In the genomic region with DNA sequence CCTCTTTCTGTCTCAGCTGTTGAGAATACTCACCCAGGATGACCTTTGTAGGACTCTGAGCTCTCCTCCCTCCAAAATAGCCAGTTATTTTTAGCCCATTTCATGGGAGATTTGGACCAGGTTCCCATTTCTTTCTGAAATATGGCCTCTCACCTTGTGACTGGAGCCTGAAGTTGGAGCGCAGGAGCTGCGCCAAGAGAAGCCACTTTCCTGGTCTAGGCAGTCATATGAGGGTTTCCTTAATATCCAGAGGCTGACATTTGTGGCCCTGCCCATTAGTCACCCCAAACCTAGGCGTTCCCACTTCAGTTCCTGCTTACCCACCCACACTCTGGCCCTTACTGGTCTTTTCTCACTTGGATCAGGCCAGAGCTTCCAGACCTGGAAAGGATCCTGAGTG, we compare ENCODE assay signal across 8 mouse cellular contexts. TPM values are rescaled to one million over a fixed set of nuclear protein-coding genes. Genes with fewer than 3 reads are reported as not detected.
DNase-seq lines count a peak whose midpoint lies in the region; ATAC-seq and TF ChIP-seq lines count a peak whose summit lies in the region.

Gene Slc26a6 (plus strand): TSS at position 308 of the 400 bp plus-strand sequence.

- intact Hi-C loops in heart, postnatal 25 days (cut with DNase I) = no loop called here

- no peak for DNase-seq in layer of hippocampus, adult 8-10 months (ENCODE audit: low spot score in 2 of 2)
- DNase-seq in layer of hippocampus, adult 9-11 months = no peak
- DNase-seq in forebrain, embryonic 11.5 days (ENCODE audit: low spot score) = no peak
- no peak for DNase-seq in heart, postnatal 25 days (ENCODE audit: low spot score)
- DNase-seq in limb, embryonic 14.5 days (ENCODE audit: low spot score) = no peak
- DNase-seq in cerebellum, postnatal 4 days (ENCODE audit: low spot score in 2 of 2) = no peak
- DNase-seq in spleen, postnatal 4 days (ENCODE audit: low spot score in 2 of 2) = no peak

- H3K4me3 ChIP-seq in forebrain, embryonic 11.5 days (ENCODE audit: low read depth, low read length) = peak within 1 kb of the TSS; percentile 72
- peak within 1 kb of the TSS; percentile 58 for H3K4me3 ChIP-seq in limb, embryonic 14.5 days (replicated peaks; ENCODE audit: low read length)
- peak within 1 kb of the TSS; percentile 68 for H3K4me3 ChIP-seq in neural tube, embryonic 14.5 days (ENCODE audit: low read depth, low read length)

- H3K9me3 ChIP-seq in forebrain, embryonic 11.5 days (ENCODE audit: control insufficient read depth, low read length) = no peaks in the 10 kb centered on the region
- H3K9me3 ChIP-seq in limb, embryonic 14.5 days (ENCODE audit: control insufficient read depth, low read length) = no peaks in the 10 kb centered on the region
- H3K9me3 ChIP-seq in neural tube, embryonic 14.5 days (ENCODE audit: control insufficient read depth, low read length) = no peaks in the 10 kb centered on the region

- TF ChIP-seq POLR2A in limb, embryonic 14.5 days (IDR thresholded peaks at IDR 0.05; ENCODE audit: borderline replicate concordance, extremely low read depth, insufficient read depth, insufficient read length) = no peak

- H3K36me3 ChIP-seq in forebrain, embryonic 11.5 days (ENCODE audit: control insufficient read depth, insufficient read depth, low read length) = no peaks in the 10 kb centered on the region; the same call in 1 of the 2 replicates
- peaks cover 16% of the 10 kb centered on the region for H3K36me3 ChIP-seq in limb, embryonic 14.5 days (ENCODE audit: control insufficient read depth, insufficient read depth, low read length)
- peaks cover 27% of the 10 kb centered on the region for H3K36me3 ChIP-seq in neural tube, embryonic 14.5 days (ENCODE audit: control insufficient read depth, insufficient read depth, low read length)

- 92% methylated on average over 3 of the region's 3 CpGs for WGBS in forebrain, embryonic 11.5 days
- WGBS in limb, embryonic 14.5 days = 92% methylated on average over 3 of the region's 3 CpGs
- 89% methylated on average over 3 of the region's 3 CpGs for WGBS in neural tube, embryonic 14.5 days

- H3K27me3 ChIP-seq in forebrain, embryonic 11.5 days (ENCODE audit: control insufficient read depth, insufficient read depth, low read length) = no peaks in the 10 kb centered on the region
- H3K27me3 ChIP-seq in limb, embryonic 14.5 days (ENCODE audit: control insufficient read depth, insufficient read depth, low read length) = no peaks in the 10 kb centered on the region
- H3K27me3 ChIP-seq in neural tube, embryonic 14.5 days (ENCODE audit: control insufficient read depth, insufficient read depth, low read length) = no peaks in the 10 kb centered on the region

- no peak for ATAC-seq in forebrain, embryonic 11.5 days (replicated peaks; ENCODE audit: low FRiP score)
- no peak for ATAC-seq in limb, embryonic 14.5 days (ENCODE audit: low FRiP score, low read depth)
- ATAC-seq in neural tube, embryonic 14.5 days (ENCODE audit: low read depth) = no peak

- peak within 1 kb of the TSS; percentile 75 for H3K27ac ChIP-seq in forebrain, embryonic 11.5 days (ENCODE audit: low read depth, low read length)
- peak within 1 kb of the TSS; percentile 69 for H3K27ac ChIP-seq in limb, embryonic 14.5 days (replicated peaks; ENCODE audit: low read depth, low read length)
- H3K27ac ChIP-seq in neural tube, embryonic 14.5 days (ENCODE audit: low read depth, low read length) = peak within 1 kb of the TSS; percentile 74

- peak within 1 kb of the TSS; percentile 72 for H3K9ac ChIP-seq in forebrain, embryonic 11.5 days (ENCODE audit: low read length)
- H3K9ac ChIP-seq in limb, embryonic 14.5 days (ENCODE audit: low read depth, low read length, severe bottlenecking) = peak within 1 kb of the TSS; percentile 63
- peak within 1 kb of the TSS; percentile 74 for H3K9ac ChIP-seq in neural tube, embryonic 14.5 days (replicated peaks; ENCODE audit: low read depth, low read length)

- H3K4me2 ChIP-seq in forebrain, embryonic 11.5 days (ENCODE audit: low read depth, low read length, severe bottlenecking) = peak within 1 kb of the TSS; percentile 90
- H3K4me2 ChIP-seq in limb, embryonic 14.5 days (replicated peaks; ENCODE audit: low read depth, low read length, severe bottlenecking) = peak within 1 kb of the TSS; percentile 51
- H3K4me2 ChIP-seq in neural tube, embryonic 14.5 days (ENCODE audit: low read depth, low read length) = peak within 1 kb of the TSS; percentile 78

- 0 out of 2 replicates have a peak, but pooled peaks cover 1% of the 10 kb centered on the region for H3K4me1 ChIP-seq in forebrain, embryonic 11.5 days (replicated peaks; ENCODE audit: control insufficient read depth, insufficient read depth, low read length)
- H3K4me1 ChIP-seq in limb, embryonic 14.5 days (ENCODE audit: control insufficient read depth, insufficient read depth, low read length) = peaks cover 3% of the 10 kb centered on the region; the same call in 1 of the 2 replicates
- peaks cover 10% of the 10 kb centered on the region; the same call in 1 of the 2 replicates for H3K4me1 ChIP-seq in neural tube, embryonic 14.5 days (ENCODE audit: control insufficient read depth, insufficient read depth, low read length)

RNA-seq across cellular contexts. Expression of gene Slc26a6, which starts in this region (rescaled TPM):
- total RNA-seq in layer of hippocampus, adult 8-10 months (2022) = 10 to 100 TPM; 17.0 to 22.2 (median 20.2) TPM
- 12.6 and 12.7 TPM in 2 replicates for polyA plus RNA-seq in forebrain, embryonic 11.5 days (2014; fragmentation: Nextera tagmentation; extraction: Ambion mirVana)
- 10 to 100 TPM; 27.4 to 28.7 TPM for total RNA-seq in heart, postnatal 25 days (2021)
- 28.8 and 35.8 TPM in 2 replicates for polyA plus RNA-seq in limb, embryonic 14.5 days (2012; rRNA removed)
- 14.5 and 21.5 TPM in 2 replicates for polyA plus RNA-seq in limb, embryonic 14.5 days (2014; fragmentation: Nextera tagmentation; extraction: Ambion mirVana)
- polyA plus RNA-seq in neural tube, embryonic 14.5 days (2014; fragmentation: Nextera tagmentation; extraction: Ambion mirVana) = 21.9 and 22.2 TPM in 2 replicates
